Mouse (Mus musculus) MEL-GATA-1-ER (cell line): ENCODE results near the gene Prn.
A peak's percentile ranks its signal among the peaks of the same experiment; 100 is the strongest.

Experiments
- DNase-seq: peaks from one replicate; pipeline ENCODE4 v3.0.0-alpha.2; 2012; ENCODE audit warnings: low read depth; ENCODE audit errors: extremely low read depth

The Prn gene

GRCm38 (mm10) chr2:131906846-131907245 lies 2.9 kb upstream of the Prn start:
- DNase-seq: no peak

- DNase-seq: peak; percentile 63
Measured at GRCm38 (mm10) chr2:131907311-131907710, 2.4 kb upstream of the Prn start.

- DNase-seq: no peak
Measured at GRCm38 (mm10) chr2:131908351-131908861, 1.4 kb upstream of the Prn start.

GRCm38 (mm10) chr2:131908906-131909305 lies 851 bp upstream of the Prn start:
- no peak for DNase-seq

- DNase-seq: no peak
Measured at GRCm38 (mm10) chr2:131910847-131911246, 1.1 kb downstream of the Prn start.

GRCm38 (mm10) chr2:131911341-131911740 lies 1.6 kb downstream of the Prn start:
- DNase-seq: no peak

GRCm38 (mm10) chr2:131912526-131913258 lies 2.9 kb downstream of the Prn start:
- no peak for DNase-seq

- DNase-seq: no peak
Measured at GRCm38 (mm10) chr2:131932275-131932902, 22.6 kb downstream of the Prn start.

GRCm38 (mm10) chr2:131933013-131933412 lies 23.3 kb downstream of the Prn start:
- no peak for DNase-seq

GRCm38 (mm10) chr2:131933598-131933997 lies 23.8 kb downstream of the Prn start:
- DNase-seq: no peak

GRCm38 (mm10) chr2:131934243-131934642 lies 24.5 kb downstream of the Prn start:
- DNase-seq: no peak

- DNase-seq: no peak
Measured at GRCm38 (mm10) chr2:131935390-131936105, 25.8 kb downstream of the Prn start.

GRCm38 (mm10) chr2:131936410-131936809 lies 26.7 kb downstream of the Prn start:
- no peak for DNase-seq

GRCm38 (mm10) chr2:131939404-131940111 lies 29.8 kb downstream of the Prn start:
- DNase-seq: no peak

- DNase-seq: no peak
Measured at GRCm38 (mm10) chr2:131940506-131940905, 30.7 kb downstream of the Prn start.

- no peak for DNase-seq
Measured at GRCm38 (mm10) chr2:131941501-131941900, 31.7 kb downstream of the Prn start.

- DNase-seq: no peak
Measured at GRCm38 (mm10) chr2:131944370-131944769, 34.6 kb downstream of the Prn start.

- DNase-seq: no peak
Measured at GRCm38 (mm10) chr2:131945225-131945624, 35.5 kb downstream of the Prn start.

- no peak for DNase-seq
Measured at GRCm38 (mm10) chr2:131945765-131946164, 36.0 kb downstream of the Prn start.

- no peak for DNase-seq
Measured at GRCm38 (mm10) chr2:131946351-131946750, 36.6 kb downstream of the Prn start.

GRCm38 (mm10) chr2:131948156-131948555 lies 38.4 kb downstream of the Prn start:
- no peak for DNase-seq
